Mouse (Mus musculus) spleen, postnatal 10 days (tissue): Measurements from ENCODE around the gene Siae.
A peak's percentile ranks its signal among the peaks of the same experiment; 100 is the strongest.

Source experiments
- DNase-seq, 2 experiments: peaks; one replicate each; pipeline ENCODE4 v3.0.0; 2021 to 2022; ENCODE audit warnings: low spot score in 2 of 2

Gene Siae

DNA sequence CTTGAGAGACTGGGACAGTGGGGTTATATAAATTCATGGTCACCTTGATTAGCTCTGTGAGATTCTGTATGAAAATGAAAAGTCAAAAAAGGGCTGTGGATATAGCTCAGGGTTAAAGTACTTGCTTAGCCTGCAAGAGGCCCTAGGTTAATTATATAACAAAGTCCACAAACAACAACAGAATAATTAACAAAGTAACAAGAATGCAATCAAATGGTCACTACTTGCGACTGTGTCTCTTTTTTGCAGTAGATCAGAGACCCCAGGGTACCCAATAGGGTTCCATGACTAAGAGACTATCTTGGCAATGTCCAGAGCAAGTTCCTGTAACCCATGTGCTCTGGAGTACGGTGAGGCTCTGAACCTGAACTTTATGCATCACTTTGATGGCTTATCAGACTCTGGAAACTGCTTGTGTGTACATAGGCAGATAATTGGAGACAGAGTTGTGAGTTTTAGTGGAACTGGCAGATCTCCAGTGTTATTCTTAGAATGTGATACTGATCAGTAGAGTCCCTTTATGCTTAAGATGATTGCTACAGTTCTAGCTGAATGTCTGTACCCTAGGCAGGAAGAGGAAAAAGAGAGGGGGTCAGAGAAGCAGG, 13.8 kb downstream of the Siae start:
- no peak for DNase-seq

GRCm38 (mm10) chr9:37572204-37572876, 16.8 kb downstream of the Siae start:
- DNase-seq: no peak

- peak in 1 of 2 experiments; percentile 51 for DNase-seq
Measured at GRCm38 (mm10) chr9:37576436-37576930, 21.0 kb downstream of the Siae start.

DNA sequence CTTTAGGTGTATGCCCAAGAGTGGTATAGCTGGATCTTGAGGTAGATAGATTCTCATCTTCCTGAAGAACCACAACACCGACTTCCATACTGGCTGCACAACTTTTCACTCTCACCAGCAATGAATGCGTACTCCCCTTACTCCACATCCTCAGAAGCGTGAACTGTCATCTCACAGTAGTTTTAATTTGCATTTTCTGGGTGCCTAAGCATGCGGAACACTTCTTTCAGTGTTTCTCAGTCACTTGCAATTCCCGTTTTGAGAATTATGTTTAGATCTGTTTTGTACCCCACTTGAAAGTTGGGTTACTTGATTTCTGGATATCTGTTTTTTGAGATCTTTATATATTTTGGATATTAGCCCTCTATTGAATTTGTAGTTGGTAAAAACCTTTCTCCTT, 28.1 kb downstream of the Siae start:
- no peak for DNase-seq

DNA sequence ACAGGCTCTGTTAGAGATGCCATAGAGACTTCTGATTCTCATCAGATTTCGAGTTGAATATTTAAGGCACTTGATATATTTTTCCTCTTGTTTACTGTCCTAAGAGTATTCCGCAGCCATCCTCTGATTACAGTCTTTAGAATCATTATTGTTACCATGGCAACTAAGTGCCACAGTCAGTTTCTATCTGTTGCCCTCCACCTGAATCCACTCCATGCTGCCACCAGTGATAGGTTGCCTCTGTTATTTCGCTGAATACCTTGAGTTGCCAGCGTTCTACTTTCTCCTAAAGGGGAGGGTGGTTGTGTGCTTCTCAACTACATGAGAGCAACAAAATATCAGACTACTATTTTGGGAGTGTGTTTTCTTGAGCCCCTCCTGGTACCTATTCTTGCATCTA, 31.2 kb downstream of the Siae start:
- no peak for DNase-seq

GRCm38 (mm10) chr9:37590381-37590780, 34.9 kb downstream of the Siae start:
- no peak for DNase-seq

DNA sequence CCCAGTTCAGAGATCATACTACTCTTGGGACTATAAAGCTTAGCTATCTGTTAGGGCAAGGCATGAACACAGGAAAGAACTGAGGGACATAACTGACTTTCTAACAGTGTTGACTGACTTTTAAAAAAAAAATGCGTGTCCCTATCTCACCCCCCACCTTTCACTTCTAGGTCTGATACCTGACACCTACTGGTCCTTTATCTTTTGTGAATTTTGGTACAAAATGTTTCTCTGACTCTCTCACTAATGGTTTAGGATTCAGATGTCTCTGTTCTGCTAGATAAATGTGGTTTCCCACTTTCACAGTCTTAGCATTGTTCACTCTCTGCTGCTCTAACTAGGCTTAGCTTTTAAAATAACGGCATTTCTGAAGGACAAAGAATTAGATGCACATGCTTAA, 36.5 kb downstream of the Siae start:
- no peak for DNase-seq

DNA sequence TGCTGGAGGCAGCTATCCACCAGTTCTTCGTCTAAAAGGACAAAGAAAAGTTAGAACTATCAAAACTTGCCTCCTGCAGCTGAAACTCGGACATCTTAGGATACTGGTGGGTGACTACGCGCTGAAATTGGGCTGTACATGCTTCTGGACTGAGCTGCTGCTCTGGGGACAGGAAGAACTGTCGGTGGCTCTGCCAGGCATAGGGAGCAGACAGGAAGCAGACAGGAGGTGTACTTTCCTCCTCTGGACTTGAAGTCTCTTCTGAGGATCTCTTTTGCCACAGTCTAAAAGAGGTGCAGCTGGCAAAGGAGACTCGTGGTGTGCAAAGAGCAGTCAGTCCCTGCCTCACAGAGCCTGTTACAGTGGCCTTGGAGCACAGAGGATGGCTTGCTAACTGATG, 37.1 kb downstream of the Siae start:
- no peak for DNase-seq

DNA sequence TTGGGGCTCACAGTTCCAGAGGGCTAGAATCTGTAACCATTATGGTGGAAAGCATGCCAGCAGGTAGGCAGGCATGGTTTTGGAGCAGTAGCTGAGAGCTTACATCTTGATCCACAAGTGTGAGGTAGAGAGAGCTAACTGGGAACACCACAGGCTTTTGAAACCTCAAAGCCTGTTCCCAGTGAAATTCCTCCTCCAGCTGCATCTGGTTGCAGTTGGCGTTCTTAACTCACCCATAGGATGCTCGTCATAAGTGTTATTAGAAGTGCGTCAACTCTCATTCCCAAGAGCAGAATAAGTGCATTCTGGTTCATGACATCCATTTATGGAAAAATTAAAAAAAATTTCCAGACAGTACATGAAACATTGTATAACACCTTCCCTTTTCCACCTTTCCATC, 38.2 kb downstream of the Siae start:
- DNase-seq: no peak

DNA sequence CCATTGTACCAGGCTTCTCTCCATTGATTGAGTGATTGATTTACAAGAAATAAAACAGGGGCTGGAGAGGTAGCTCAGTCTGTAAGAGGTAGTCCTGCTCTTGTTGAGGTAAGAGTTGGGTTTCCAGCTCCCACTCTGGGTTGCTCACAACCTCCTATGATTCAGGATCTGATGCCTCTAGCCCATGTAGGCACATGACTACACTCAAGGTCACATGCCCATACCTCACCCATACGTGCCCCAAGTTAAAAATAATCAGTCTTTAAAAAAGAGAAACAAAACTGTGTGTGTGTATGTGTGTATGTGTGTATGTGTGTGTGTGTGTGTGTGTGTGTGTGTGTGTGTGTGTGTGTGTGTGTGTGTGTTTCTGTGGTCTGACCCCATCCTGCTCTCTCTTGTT, 40.1 kb downstream of the Siae start:
- no peak for DNase-seq

DNA sequence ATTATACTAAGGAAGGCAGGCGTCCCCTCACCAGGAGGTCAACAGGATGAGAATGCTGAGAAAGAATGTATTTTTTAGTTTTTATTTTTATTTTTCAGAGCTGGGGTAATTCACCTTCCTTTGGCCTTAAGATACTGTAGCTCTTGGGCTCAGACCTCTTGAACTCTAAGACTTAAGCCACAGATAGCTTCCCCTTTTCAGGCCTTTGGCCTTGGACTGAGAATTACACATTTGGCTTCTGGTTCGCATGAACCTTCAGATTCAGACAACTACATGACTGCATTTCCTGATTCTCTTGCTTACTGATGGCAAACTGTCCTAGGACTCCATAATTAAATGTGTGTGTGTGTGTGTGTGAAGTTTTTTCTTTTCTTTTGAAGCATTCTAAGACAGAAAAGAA, 43.1 kb downstream of the Siae start:
- no peak for DNase-seq

DNA sequence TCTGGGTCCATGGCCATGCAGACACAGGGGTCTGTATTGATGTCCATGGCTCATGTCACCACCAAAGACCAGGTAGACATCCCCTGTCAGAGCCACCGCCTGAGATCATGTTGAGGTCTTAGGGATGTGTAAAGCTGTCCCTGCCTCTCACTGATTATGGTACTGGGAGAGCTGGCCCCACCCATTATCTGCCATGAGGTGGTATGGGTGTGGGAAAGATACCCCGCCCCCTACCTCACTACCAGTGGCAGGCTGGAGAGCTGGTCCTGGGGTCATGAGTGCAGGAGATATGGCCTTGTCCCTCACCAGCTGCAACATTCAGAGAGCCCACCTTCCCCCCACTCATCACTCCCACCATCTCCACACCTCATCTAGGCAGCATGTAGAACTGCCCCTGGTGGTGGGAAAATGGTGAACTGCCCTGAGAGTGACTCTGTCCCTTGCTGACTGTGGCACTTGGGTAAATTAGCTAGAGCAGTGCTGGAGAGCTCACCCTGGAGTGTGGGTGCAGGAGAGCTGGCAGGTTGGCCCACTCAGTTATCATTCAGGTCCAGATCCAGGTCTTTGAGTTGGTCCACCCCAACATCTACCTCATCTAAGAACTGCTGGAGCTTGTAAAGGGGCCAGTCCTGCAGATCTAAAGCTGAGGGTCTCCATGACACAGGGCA, 45.2 kb downstream of the Siae start:
- DNase-seq: no peak

- DNase-seq: no peak
Measured at GRCm38 (mm10) chr9:37605089-37605488, 49.6 kb downstream of the Siae start.

DNA sequence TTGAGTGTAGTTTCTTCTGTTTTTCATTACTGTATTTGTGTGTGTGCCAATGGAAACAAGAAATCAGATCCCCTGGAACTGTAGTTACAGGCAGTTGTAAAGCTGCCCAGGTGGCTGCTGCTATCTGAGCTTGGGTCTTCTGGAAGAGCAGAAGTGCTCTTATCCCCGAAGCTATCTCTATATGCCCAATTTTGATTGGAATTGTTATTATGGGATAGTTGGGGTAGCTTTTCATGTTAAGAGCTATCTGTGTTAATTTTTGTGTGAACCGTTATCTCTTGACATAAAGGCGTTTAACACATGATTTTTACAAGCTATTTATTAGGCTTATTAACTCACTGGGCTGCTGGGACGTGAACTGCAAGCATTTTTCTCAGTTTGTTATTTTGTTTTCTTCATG, 54.1 kb downstream of the Siae start:
- no peak for DNase-seq

DNA sequence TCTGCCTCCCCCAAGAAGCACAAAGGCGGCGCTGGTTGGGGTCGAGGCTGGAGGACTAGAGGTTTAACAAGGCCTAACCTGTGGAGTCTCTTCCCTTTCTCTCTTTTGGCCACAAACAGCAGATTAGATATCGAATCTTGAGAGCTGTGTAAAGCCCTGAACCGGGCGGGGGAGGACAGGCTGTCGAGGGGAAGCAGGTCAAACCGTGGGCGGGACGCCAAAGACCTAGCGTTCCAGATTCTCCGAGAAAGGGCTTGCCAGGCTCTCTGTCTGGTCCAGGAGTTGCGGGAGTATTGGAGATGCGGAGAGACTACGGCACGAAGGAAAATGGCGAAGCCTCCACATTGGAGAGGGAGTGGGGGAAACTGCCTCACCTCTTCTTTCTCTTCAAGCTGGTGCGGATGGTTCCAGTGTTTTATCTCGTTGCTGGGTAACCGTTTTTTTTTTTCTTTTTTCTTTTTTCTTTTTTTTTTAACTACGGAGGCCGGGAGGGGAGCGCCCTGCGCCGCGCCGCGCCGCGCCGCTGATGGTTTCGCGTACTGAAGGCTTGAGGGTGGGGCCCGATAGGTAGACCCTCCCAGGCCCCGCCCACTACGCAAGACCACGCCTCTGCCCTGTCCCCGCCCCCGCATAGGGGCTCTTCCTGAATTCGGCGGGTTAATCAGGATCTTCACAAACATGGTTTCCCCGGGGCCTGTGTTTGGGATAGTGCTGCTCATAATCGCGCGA, 57.8 kb downstream of the Siae start, which contains the start of gene Spa17:
Spa17 (minus strand) TSS at position 541 of the 729 bp plus-strand sequence.
- DNase-seq: peak; percentile 78 to 91

GRCm38 (mm10) chr9:37613911-37614280, 58.4 kb downstream of the Siae start:
- DNase-seq: no peak

DNA sequence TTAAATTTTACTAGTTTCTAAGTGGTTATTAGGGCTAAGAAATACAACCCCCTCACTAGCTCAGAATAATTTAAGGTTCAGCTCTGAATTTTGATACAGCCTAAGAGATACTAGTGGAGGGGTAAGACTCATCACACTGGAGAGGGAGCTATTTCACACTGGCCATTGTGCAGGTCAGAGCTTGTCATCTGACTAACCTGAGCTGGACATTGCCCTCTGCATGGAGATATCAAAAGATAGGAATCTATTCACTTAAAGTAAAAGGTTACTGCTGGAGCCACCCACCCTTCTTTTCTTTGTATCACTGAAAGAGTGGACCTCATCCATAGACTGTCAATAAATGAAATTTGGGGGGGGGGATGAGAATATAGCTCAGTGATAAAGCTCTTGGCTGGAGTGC, 58.8 kb downstream of the Siae start:
- DNase-seq: no peak

GRCm38 (mm10) chr9:37615220-37615619, 59.7 kb downstream of the Siae start:
- no peak for DNase-seq

DNA sequence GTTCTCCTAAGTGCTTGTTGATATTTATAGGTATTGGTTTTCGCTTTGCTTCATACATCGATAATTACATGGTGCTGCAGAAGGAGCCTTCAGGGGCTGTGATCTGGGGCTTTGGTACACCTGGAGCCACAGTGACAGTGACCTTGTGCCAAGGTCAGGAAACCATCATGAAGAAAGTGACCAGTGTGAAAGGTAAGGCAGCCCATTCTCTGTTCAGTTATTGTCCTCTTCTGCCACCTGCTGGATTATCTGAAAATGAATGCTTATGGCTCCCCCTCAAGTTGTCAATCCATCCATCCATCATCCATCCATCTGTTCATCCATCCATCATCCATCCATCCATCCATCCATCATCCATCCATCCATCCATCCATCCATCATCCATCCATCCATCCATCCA, 61.3 kb downstream of the Siae start:
- no peak for DNase-seq

DNA sequence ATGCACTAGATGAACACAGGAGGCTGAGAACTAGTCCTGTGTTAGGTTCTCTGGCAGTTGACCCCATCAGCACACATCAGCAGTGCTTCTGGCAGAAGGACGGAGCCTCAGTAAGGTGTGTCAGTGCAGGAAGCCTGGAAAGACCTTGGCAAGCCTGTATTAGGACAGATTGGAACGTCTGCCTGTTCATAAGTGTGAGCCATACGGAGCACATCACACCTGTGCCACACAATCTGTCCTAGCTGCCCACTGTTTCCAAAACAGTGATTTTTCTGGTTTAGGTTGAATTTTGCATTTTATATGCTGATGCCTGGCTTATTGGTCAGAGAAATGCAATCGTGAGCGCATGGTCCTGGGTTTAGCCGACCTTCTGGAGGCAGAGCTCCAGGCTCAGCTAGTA, 65.8 kb downstream of the Siae start:
- DNase-seq: no peak

GRCm38 (mm10) chr9:37623981-37624380, 68.5 kb downstream of the Siae start:
- no peak for DNase-seq

DNA sequence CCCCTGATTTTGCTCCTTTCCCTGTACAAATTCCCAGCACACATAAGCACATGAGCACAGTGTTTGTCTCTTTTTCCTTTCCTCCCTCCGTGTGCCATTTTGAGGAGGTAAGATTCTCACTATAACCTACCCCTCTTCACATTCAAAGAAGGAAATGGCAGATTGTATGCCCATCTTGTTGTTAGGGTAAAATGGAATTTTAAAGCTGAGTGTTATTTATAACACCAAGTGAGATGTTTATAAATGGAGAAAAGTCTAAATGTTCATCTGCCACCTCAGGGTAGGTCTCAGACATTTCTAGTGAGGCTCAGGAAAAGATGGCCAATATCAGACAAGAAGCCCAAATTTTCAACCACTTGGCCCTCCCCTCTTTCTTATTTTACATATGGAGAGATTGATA, 69.0 kb downstream of the Siae start:
- no peak for DNase-seq
